Mouse (Mus musculus) lung, postnatal 0 days (tissue): ENCODE data around the gene Tomm40l. TPM values are rescaled to one million over a fixed set of nuclear protein-coding genes. Genes with fewer than 3 reads are reported as not detected.

ENCODE experiments used
- ATAC-seq: fragments of 200-750 bp; cut with Nextera tagmentation; 2 replicates; pipeline ENCODE4 v1.8.0; 2017; ENCODE audit warnings: moderate library complexity
- DNase-seq: peaks from one replicate; pipeline ENCODE4 v3.0.0-alpha.2; 2016; ENCODE audit warnings: low spot score
- H3K27ac ChIP-seq: fragments of 300-500 bp; sonication (generic); 2 replicates; pipeline ENCODE4 v1.5.1; 2014; ENCODE audit warnings: antibody characterized with exemption, mild to moderate bottlenecking, low read length, mixed read lengths
- H3K27me3 ChIP-seq: fragments of 300-500 bp; sonication (generic); replicated peaks from 2 replicates; pipeline ENCODE4 v1.6.1; 2014; ENCODE audit warnings: low read length, mixed read lengths; ENCODE audit not compliant: insufficient read depth
- H3K36me3 ChIP-seq: fragments of 300-500 bp; sonication (generic); 2 replicates; pipeline ENCODE4 v1.6.1; 2014; ENCODE audit warnings: low read length, mixed read lengths; ENCODE audit not compliant: insufficient read depth
- H3K4me1 ChIP-seq: fragments of 300-500 bp; sonication (generic); 2 replicates; pipeline ENCODE4 v1.6.1; 2014; ENCODE audit warnings: antibody characterized with exemption, low read depth, low read length, mixed read lengths; ENCODE audit not compliant: insufficient read depth
- H3K4me2 ChIP-seq: fragments of 300-500 bp; sonication (generic); replicated peaks from 2 replicates; pipeline ENCODE4 v1.6.1; 2014; ENCODE audit warnings: low read depth, mild to moderate bottlenecking, low read length, moderate library complexity, mixed read lengths
- H3K4me3 ChIP-seq: fragments of 300-500 bp; sonication (generic); 2 replicates; pipeline ENCODE4 v1.5.1; 2014; ENCODE audit warnings: low read depth, low read length
- H3K9ac ChIP-seq: fragments of 300-500 bp; sonication (generic); replicated peaks from 2 replicates; pipeline ENCODE4 v1.6.1; 2014; ENCODE audit warnings: low read depth, mild to moderate bottlenecking
- H3K9me3 ChIP-seq: fragments of 300-500 bp; sonication (generic); 2 replicates; pipeline ENCODE4 v1.6.1; 2016; ENCODE audit warnings: low read length, mixed read lengths
- CTCF ChIP-seq: IDR thresholded peaks from 2 replicates; pipeline ENCODE4 v1.5.1; 2016; ENCODE audit warnings: antibody characterized with exemption, mild to moderate bottlenecking
- EP300 ChIP-seq: IDR thresholded peaks from 2 replicates; pipeline ENCODE4 v1.6.1; 2016; ENCODE audit warnings: antibody characterized with exemption, mild to moderate bottlenecking, control low read depth
- WGBS: fragments of 180-500 bp; shearing (Covaris S2); extraction: QIAGEN DNeasy Blood & Tissue Kit; methylation state at CpG from one replicate; pipeline ENCODE4 v1.1.7; 2014; 5-methylcytosine and 5-hydroxymethylcytosine counted together
- polyA plus RNA-seq: library from polyadenylated mRNA; unstranded; fragments of >200 nt; fragmentation: Nextera tagmentation; extraction: Ambion mirVana; gene quantifications from 2 replicates; pipeline ENCODE4 v1.2.1, GENCODE M21; 2015

The Tomm40l gene
- polyA plus RNA-seq, 1 experiment from 2014 or later = 14.9 TPM

DNA sequence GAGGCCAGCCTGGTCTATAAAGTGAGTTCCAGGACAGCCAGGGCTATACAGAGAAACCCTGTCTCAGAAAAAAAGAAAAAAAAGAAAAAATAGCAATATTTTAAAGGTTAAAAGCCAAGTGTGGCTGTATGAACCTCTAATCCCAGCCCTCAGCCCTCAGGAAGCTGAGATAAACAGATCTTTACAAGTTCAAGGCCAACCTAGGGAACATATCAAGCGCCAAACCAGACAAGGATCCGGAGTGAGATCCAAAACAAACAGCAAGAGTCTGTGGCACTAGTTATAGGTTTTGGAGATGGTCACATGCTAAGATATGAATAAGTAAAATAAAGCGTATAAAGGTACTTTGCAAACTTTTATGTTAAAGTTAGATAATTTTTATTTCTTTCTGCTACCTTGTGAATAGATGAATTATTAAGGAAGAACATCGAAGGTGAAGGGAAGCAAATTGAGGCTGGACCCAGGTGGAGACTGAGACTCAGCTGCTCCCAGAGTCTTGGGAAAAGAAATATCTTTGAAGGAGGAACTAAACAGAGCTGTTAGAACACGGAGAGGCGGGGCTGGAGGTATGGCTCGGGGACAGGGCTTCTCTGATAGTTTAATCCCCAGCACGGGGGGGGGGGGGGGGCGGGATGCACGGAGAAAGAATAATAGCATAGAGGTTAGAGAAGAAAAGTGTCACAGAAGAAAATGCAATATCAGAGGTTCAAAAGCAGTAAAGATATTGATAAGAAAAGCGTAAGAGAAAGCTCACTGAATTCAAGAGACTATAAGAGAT lies 18.7 kb downstream of the Tomm40l start:
- no peak overlapping the region for H3K9ac ChIP-seq
- no peaks in the 10 kb centered on the region for H3K4me1 ChIP-seq
- H3K36me3 ChIP-seq = no peaks in the 10 kb centered on the region
- DNase-seq (no peak), ATAC-seq (no peak)
- no peaks in the 10 kb centered on the region for H3K9me3 ChIP-seq
- no peak overlapping the region for H3K27ac ChIP-seq
- 57% methylated on average over 9 of the region's 11 CpGs for WGBS
- TF ChIP-seq CTCF = no peak
- no peak for TF ChIP-seq EP300
- H3K4me2 ChIP-seq = no peak overlapping the region
- no peaks in the 10 kb centered on the region for H3K27me3 ChIP-seq
- H3K4me3 ChIP-seq = no peak overlapping the region

GRCm38 (mm10) chr1:171200769-171201168 lies 21.5 kb downstream of the Tomm40l start:
- H3K4me2 ChIP-seq = no peak overlapping the region
- no peak overlapping the region for H3K27ac ChIP-seq
- WGBS = 98% methylated on average over 1 of the region's 1 CpGs
- DNase-seq (no peak), ATAC-seq (no peak)
- H3K4me3 ChIP-seq = no peak overlapping the region
- H3K9ac ChIP-seq = no peak overlapping the region
- no peaks in the 10 kb centered on the region for H3K9me3 ChIP-seq
- peaks cover 2% of the 10 kb centered on the region; the same call in 1 of the 2 replicates for H3K4me1 ChIP-seq
- H3K36me3 ChIP-seq = no peaks in the 10 kb centered on the region
- H3K27me3 ChIP-seq = no peaks in the 10 kb centered on the region; the same call in 1 of the 2 replicates
- TF ChIP-seq CTCF (no peak), EP300 (no peak)

- no peak for DNase-seq
- 40% methylated on average over 1 of the region's 1 CpGs for WGBS
- Histone ChIP-seq H3K9ac (no peak overlapping the region), H3K27me3 (peaks cover 7% of the 10 kb centered on the region; the same call in 1 of the 2 replicates), H3K9me3 (no peaks in the 10 kb centered on the region), H3K4me3 (no peak overlapping the region), H3K36me3 (no peaks in the 10 kb centered on the region), H3K4me1 (peaks cover 4% of the 10 kb centered on the region; the same call in 1 of the 2 replicates), H3K27ac (no peak overlapping the region), H3K4me2 (no peak overlapping the region)
- TF ChIP-seq EP300 = no peak
- TF ChIP-seq CTCF = no peak
- no peak for ATAC-seq
These were observed 22.8 kb downstream of the Tomm40l start for GRCm38 (mm10) chr1:171199532-171199931.

DNA sequence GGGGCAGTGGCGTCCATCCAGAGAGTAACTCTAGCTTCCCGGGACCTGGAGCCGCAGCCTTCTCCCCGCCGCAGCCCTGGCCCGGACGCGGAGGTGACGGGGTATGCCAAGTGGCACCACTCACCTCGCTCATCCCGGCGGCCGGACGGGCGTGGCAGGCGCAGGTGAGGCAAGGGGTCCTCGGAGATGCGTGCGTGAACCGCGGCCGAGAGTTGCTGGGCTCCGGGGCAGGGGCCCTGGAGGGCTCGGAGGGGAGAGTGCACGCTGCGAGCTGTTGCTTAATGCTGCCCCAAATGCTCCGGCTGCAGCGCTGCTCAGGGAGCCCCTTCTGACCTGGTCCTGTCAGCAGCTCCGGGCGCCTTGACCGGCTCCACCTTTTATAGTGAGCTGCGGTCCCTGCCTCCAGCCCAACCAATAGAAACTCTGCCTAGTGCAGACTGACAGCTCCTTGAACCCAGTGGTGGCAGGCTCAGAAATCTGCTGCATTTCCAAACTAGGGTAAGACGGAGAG lies 26.4 kb downstream of the Tomm40l start, which contains the start of gene Pcp4l1:
Pcp4l1 (minus strand) TSS at position 382 of the 511 bp plus-strand sequence.
- ATAC-seq = peak; percentile 90
- no peaks in the 10 kb centered on the region for H3K9me3 ChIP-seq
- H3K9ac ChIP-seq = no peak within 1 kb of the TSS
- H3K4me1 ChIP-seq = peaks cover 4% of the 10 kb centered on the region; the same call in 1 of the 2 replicates
- H3K4me3 ChIP-seq = peak within 1 kb of the TSS; percentile 39
- DNase-seq = peak; percentile 64
- 5% methylated on average over 33 of the region's 33 CpGs for WGBS
- TF ChIP-seq CTCF = no peak
- H3K4me2 ChIP-seq = peak within 1 kb of the TSS; percentile 76
- no peak within 1 kb of the TSS for H3K27ac ChIP-seq
- H3K27me3 ChIP-seq = peaks cover 16% of the 10 kb centered on the region; the same call in 1 of the 2 replicates
- no peaks in the 10 kb centered on the region for H3K36me3 ChIP-seq

DNA sequence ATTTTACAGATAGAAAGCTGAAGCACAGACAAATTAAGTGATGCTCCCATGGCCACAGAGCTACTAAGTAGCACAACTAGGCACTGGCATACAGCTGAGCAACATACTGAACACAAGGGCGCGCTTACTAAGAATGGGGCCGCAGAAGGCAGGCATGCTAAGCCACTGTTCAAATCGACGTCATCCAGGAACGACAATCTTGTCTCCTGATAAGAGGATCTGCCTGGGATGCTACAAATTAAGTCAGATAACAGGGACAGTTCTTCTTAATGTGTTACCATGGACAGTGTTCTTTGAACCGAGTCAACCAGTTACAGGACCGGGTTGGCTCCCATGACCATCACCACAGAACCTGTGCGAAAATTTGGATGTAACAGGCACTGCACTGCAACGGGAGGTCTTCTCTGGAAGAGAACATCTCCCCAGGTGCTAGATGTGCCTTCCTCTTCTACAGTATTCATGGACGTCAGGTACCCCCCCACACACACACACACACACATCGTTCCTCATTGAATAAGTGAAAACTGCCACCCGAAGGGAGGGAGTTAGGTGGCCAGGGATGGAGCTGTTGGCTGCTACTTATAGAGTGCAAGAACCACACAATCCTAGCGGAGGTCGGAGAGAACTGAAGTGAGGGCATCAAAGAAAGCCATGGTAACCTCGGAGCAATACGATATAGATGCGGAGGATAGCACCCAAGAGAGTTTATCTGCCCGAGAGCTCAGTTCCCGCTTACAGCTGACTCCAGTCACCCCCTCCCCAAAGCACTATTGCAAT lies 27.1 kb downstream of the Tomm40l start:
- H3K27ac ChIP-seq = no peak overlapping the region
- H3K4me1 ChIP-seq = peaks cover 4% of the 10 kb centered on the region; the same call in 1 of the 2 replicates
- H3K36me3 ChIP-seq = no peaks in the 10 kb centered on the region
- peak overlapping the region; percentile 76 for H3K4me2 ChIP-seq
- TF ChIP-seq CTCF = no peak
- TF ChIP-seq EP300 = no peak
- no peaks in the 10 kb centered on the region for H3K9me3 ChIP-seq
- 10% methylated on average over 20 of the region's 20 CpGs for WGBS
- peak overlapping the region; percentile 39 for H3K4me3 ChIP-seq
- no peak for ATAC-seq
- no peak overlapping the region for H3K9ac ChIP-seq
- no peak for DNase-seq
- peaks cover 16% of the 10 kb centered on the region; the same call in 1 of the 2 replicates for H3K27me3 ChIP-seq
